Mouse (Mus musculus): Measurements from ENCODE around the gene Phldb1. TPM values are rescaled to one million over a fixed set of nuclear protein-coding genes. Genes with fewer than 3 reads are reported as not detected.

Phldb1 gene
- polyA plus RNA-seq, 1 experiment from 2014 or later: 2.2 TPM

- Histone ChIP-seq H3K9me3 (replicated peaks; ENCODE audit: control insufficient read depth, low read length) (no peaks in the 10 kb centered on the region), H3K36me3 (ENCODE audit: control insufficient read depth, insufficient read depth) (no peaks in the 10 kb centered on the region), H3K27me3 (ENCODE audit: control insufficient read depth, insufficient read depth, low read depth, low read length) (peaks cover 44% of the 10 kb centered on the region), H3K4me1 (ENCODE audit: control insufficient read depth, low read depth, low read length) (peaks cover 15% of the 10 kb centered on the region), H3K9ac (ENCODE audit: low read depth, low read length) (no peak overlapping the region; the same call in 1 of the 2 replicates), H3K27ac (ENCODE audit: low read length) (no peak overlapping the region), H3K4me3 (ENCODE audit: low read depth, low read length) (peak overlapping the region; percentile 55; the same call in 1 of the 2 replicates), H3K4me2 (ENCODE audit: low read depth, low read length) (no peak overlapping the region)
- no peak for ATAC-seq (ENCODE audit: low read depth)
- 36% methylated on average over 12 of the region's 12 CpGs for WGBS (ENCODE audit: insufficient replicate concordance)
Measured at GRCm38 (mm10) chr9:44732921-44733530, 2.0 kb downstream of the Phldb1 start.

DNA sequence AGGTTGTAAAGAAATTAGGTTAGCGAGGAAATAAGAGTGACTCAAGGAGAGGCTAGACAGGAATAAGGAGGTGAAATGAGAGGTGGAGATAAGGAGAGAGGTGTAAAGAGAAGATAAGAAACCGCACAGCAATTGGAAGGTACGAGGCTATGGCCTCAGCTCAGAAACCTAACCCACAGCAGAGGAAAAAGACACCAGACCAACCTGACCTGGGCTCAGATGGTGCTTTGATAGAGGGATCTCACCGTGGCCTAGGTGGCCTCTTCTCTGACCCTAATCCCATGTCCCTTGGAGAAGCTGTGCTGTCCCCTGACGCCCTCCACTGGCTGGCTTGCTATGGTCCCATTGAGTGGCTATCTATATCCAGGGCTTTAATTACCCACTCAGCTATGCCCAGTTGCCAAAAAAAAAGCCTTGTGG lies 2.9 kb downstream of the Phldb1 start:
- 0 out of 2 replicates have a peak, but pooled peaks have one; percentile 24 for ATAC-seq (ENCODE audit: low read depth)
- no peak overlapping the region for H3K9ac ChIP-seq (ENCODE audit: low read depth, low read length)
- no peak overlapping the region for H3K27ac ChIP-seq (ENCODE audit: low read length)
- no peaks in the 10 kb centered on the region for H3K36me3 ChIP-seq (ENCODE audit: control insufficient read depth, insufficient read depth)
- WGBS (ENCODE audit: insufficient replicate concordance): 18% methylated on average over 5 of the region's 5 CpGs
- H3K9me3 ChIP-seq (replicated peaks; ENCODE audit: control insufficient read depth, low read length): no peaks in the 10 kb centered on the region
- no peak overlapping the region for H3K4me3 ChIP-seq (ENCODE audit: low read depth, low read length)
- peaks cover 15% of the 10 kb centered on the region for H3K4me1 ChIP-seq (ENCODE audit: control insufficient read depth, low read depth, low read length)
- no peak overlapping the region for H3K4me2 ChIP-seq (ENCODE audit: low read depth, low read length)
- peaks cover 42% of the 10 kb centered on the region for H3K27me3 ChIP-seq (ENCODE audit: control insufficient read depth, insufficient read depth, low read depth, low read length)

DNA sequence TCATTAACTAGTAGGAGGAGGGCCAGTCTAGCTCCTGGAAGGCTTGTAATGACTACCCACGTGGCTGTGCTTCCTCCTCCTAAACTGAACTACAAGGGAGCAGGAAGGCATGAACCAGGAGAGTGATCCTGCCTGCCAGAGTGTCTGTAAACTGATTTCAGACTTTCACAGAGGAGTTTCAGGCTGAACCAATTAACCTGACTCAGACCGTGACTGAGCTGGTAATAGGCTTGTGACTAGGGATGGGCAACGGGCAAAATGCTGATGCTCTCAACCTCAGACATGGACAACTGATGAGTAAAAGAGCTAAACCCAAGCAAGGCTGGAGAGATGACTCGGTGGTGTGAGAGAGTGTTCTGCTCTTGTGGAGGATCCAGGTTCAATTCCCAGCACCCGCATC lies 7.6 kb downstream of the Phldb1 start:
- Histone ChIP-seq H3K9ac (ENCODE audit: low read depth, low read length) (no peak overlapping the region), H3K27ac (ENCODE audit: low read length) (no peak overlapping the region), H3K9me3 (replicated peaks; ENCODE audit: control insufficient read depth, low read length) (no peaks in the 10 kb centered on the region), H3K27me3 (ENCODE audit: control insufficient read depth, insufficient read depth, low read depth, low read length) (peaks cover 4% of the 10 kb centered on the region; the same call in 1 of the 2 replicates), H3K36me3 (ENCODE audit: control insufficient read depth, insufficient read depth) (no peaks in the 10 kb centered on the region), H3K4me2 (ENCODE audit: low read depth, low read length) (no peak overlapping the region), H3K4me3 (ENCODE audit: low read depth, low read length) (no peak overlapping the region), H3K4me1 (ENCODE audit: control insufficient read depth, low read depth, low read length) (peaks cover 7% of the 10 kb centered on the region)
- WGBS (ENCODE audit: insufficient replicate concordance): 54% methylated on average over 5 of the region's 5 CpGs
- no peak for ATAC-seq (ENCODE audit: low read depth)

- Histone ChIP-seq H3K4me3 (ENCODE audit: low read depth, low read length) (no peak overlapping the region), H3K9me3 (replicated peaks; ENCODE audit: control insufficient read depth, low read length) (no peaks in the 10 kb centered on the region), H3K27me3 (ENCODE audit: control insufficient read depth, insufficient read depth, low read depth, low read length) (no peaks in the 10 kb centered on the region; the same call in 1 of the 2 replicates), H3K9ac (ENCODE audit: low read depth, low read length) (no peak overlapping the region), H3K4me1 (ENCODE audit: control insufficient read depth, low read depth, low read length) (no peaks in the 10 kb centered on the region; the same call in none of the 2 replicates), H3K36me3 (ENCODE audit: control insufficient read depth, insufficient read depth) (no peaks in the 10 kb centered on the region), H3K4me2 (ENCODE audit: low read depth, low read length) (no peak overlapping the region), H3K27ac (ENCODE audit: low read length) (no peak overlapping the region)
- WGBS (ENCODE audit: insufficient replicate concordance): 50% methylated on average over 10 of the region's 10 CpGs
- no peak for ATAC-seq (ENCODE audit: low read depth)
Measured at GRCm38 (mm10) chr9:44726431-44727146, 8.4 kb downstream of the Phldb1 start.

DNA sequence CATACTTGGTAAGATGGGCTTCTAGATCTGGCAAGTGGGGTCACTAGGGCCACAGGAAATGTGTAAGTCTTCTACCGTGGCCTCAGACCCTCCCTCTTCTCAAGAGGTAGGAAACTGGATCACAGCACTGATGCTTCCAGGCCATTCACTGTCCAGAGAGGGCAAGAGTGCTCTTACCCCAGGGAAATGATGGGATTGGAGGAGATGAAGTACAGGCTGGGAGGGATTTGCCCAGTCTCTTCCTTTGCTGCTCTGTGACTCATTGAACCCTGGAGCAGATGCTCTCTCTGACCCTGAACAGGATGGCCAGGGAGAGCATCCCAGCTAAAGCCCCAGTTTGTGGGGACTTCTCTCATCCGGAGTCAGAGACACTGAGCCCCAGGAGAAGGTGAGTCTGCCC lies 10.3 kb downstream of the Phldb1 start:
- no peak for ATAC-seq (ENCODE audit: low read depth)
- Histone ChIP-seq H3K27ac (ENCODE audit: low read length) (no peak overlapping the region), H3K27me3 (ENCODE audit: control insufficient read depth, insufficient read depth, low read depth, low read length) (no peaks in the 10 kb centered on the region; the same call in 1 of the 2 replicates), H3K4me2 (ENCODE audit: low read depth, low read length) (no peak overlapping the region), H3K36me3 (ENCODE audit: control insufficient read depth, insufficient read depth) (no peaks in the 10 kb centered on the region), H3K4me3 (ENCODE audit: low read depth, low read length) (no peak overlapping the region), H3K9ac (ENCODE audit: low read depth, low read length) (no peak overlapping the region), H3K9me3 (replicated peaks; ENCODE audit: control insufficient read depth, low read length) (no peaks in the 10 kb centered on the region), H3K4me1 (ENCODE audit: control insufficient read depth, low read depth, low read length) (peaks cover 10% of the 10 kb centered on the region)
- 60% methylated on average over 2 of the region's 2 CpGs for WGBS (ENCODE audit: insufficient replicate concordance)

- Histone ChIP-seq H3K36me3 (ENCODE audit: control insufficient read depth, insufficient read depth) (no peaks in the 10 kb centered on the region), H3K4me3 (ENCODE audit: low read depth, low read length) (no peak overlapping the region), H3K4me2 (ENCODE audit: low read depth, low read length) (no peak overlapping the region), H3K4me1 (ENCODE audit: control insufficient read depth, low read depth, low read length) (peaks cover 10% of the 10 kb centered on the region), H3K9me3 (replicated peaks; ENCODE audit: control insufficient read depth, low read length) (no peaks in the 10 kb centered on the region), H3K27ac (ENCODE audit: low read length) (no peak overlapping the region), H3K9ac (ENCODE audit: low read depth, low read length) (no peak overlapping the region), H3K27me3 (ENCODE audit: control insufficient read depth, insufficient read depth, low read depth, low read length) (no peaks in the 10 kb centered on the region; the same call in 1 of the 2 replicates)
- ATAC-seq (ENCODE audit: low read depth): no peak
- WGBS (ENCODE audit: insufficient replicate concordance): 62% methylated on average over 6 of the region's 6 CpGs
Measured at GRCm38 (mm10) chr9:44724223-44724622, 10.8 kb downstream of the Phldb1 start.

DNA sequence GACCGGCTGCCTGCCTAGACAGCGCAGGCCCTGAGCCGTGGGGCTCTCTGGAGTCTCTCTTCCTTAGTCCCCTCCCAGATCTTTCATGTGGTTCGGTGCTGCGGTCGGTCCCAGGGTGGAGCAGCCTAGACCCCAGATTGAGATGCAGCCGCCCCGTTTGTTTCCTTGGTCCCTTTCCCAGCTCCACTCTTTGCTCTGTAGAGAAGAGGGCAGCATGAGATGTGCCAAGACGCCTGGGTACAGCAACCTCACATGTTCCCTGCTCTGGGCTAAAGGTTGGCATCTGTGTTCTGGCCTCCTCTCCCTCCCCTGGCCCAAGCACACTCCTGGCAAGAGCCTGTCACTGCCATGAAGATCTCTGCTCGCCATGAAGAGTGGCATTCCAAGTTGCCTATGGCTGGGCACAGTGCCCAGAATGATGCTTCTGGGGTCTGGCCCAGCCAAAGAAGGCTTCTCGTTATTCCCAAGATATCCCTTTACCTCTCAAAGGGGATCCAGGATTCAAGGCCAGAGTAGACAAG lies 11.4 kb downstream of the Phldb1 start:
- Histone ChIP-seq H3K9ac (ENCODE audit: low read depth, low read length) (no peak overlapping the region), H3K9me3 (replicated peaks; ENCODE audit: control insufficient read depth, low read length) (no peaks in the 10 kb centered on the region), H3K4me3 (ENCODE audit: low read depth, low read length) (no peak overlapping the region), H3K4me2 (ENCODE audit: low read depth, low read length) (no peak overlapping the region), H3K27ac (ENCODE audit: low read length) (no peak overlapping the region), H3K27me3 (ENCODE audit: control insufficient read depth, insufficient read depth, low read depth, low read length) (no peaks in the 10 kb centered on the region; the same call in 1 of the 2 replicates), H3K4me1 (ENCODE audit: control insufficient read depth, low read depth, low read length) (peaks cover 10% of the 10 kb centered on the region), H3K36me3 (ENCODE audit: control insufficient read depth, insufficient read depth) (no peaks in the 10 kb centered on the region)
- ATAC-seq (ENCODE audit: low read depth): no peak
- WGBS (ENCODE audit: insufficient replicate concordance): 58% methylated on average over 11 of the region's 11 CpGs

GRCm38 (mm10) chr9:44723008-44723407 lies 12.0 kb downstream of the Phldb1 start:
- no peak overlapping the region for H3K27ac ChIP-seq (ENCODE audit: low read length)

DNA sequence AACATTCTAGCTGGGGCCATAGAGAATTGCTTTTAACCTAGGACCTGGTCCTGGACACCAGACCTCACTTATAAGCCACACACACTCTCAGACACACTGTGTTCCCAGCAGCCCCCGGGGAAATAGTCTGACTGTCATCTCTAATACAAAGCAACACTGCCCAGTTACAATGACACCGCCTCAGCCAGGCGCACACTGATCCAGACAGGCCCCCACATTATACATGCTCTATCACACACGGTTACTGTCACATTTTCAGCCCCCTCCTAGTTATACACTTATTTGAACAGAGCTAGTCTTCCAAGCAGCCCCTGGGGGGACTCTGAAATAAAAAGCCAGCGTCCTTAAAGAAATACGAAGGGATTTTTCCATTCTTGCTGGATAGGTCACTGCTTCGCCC lies 12.4 kb downstream of the Phldb1 start:
- Histone ChIP-seq H3K27ac (ENCODE audit: low read length) (no peak overlapping the region), H3K9ac (ENCODE audit: low read depth, low read length) (no peak overlapping the region), H3K9me3 (replicated peaks; ENCODE audit: control insufficient read depth, low read length) (no peaks in the 10 kb centered on the region), H3K4me3 (ENCODE audit: low read depth, low read length) (no peak overlapping the region), H3K4me2 (ENCODE audit: low read depth, low read length) (no peak overlapping the region), H3K4me1 (ENCODE audit: control insufficient read depth, low read depth, low read length) (peaks cover 10% of the 10 kb centered on the region), H3K27me3 (ENCODE audit: control insufficient read depth, insufficient read depth, low read depth, low read length) (no peaks in the 10 kb centered on the region; the same call in 1 of the 2 replicates), H3K36me3 (ENCODE audit: control insufficient read depth, insufficient read depth) (no peaks in the 10 kb centered on the region)
- WGBS (ENCODE audit: insufficient replicate concordance): 55% methylated on average over 7 of the region's 7 CpGs
- no peak for ATAC-seq (ENCODE audit: low read depth)

More at GRCm38 (mm10) chr9:44723008-44723407, 12.0 kb downstream of the Phldb1 start:
- H3K36me3 ChIP-seq (ENCODE audit: control insufficient read depth, insufficient read depth): no peaks in the 10 kb centered on the region
- no peak overlapping the region for H3K4me3 ChIP-seq (ENCODE audit: low read depth, low read length)
- H3K4me2 ChIP-seq (ENCODE audit: low read depth, low read length): no peak overlapping the region
- no peak overlapping the region for H3K9ac ChIP-seq (ENCODE audit: low read depth, low read length)
- no peaks in the 10 kb centered on the region for H3K9me3 ChIP-seq (replicated peaks; ENCODE audit: control insufficient read depth, low read length)
- H3K4me1 ChIP-seq (ENCODE audit: control insufficient read depth, low read depth, low read length): peaks cover 10% of the 10 kb centered on the region
- 23% methylated on average over 7 of the region's 7 CpGs for WGBS (ENCODE audit: insufficient replicate concordance)
- no peaks in the 10 kb centered on the region; the same call in 1 of the 2 replicates for H3K27me3 ChIP-seq (ENCODE audit: control insufficient read depth, insufficient read depth, low read depth, low read length)
- no peak for ATAC-seq (ENCODE audit: low read depth)

All from liver, embryonic 16.5 days (tissue).